In genomic region chr12:81735246-81736070, GRCm38 (mm10) we compare ENCODE assay signal across 25 mouse cellular contexts. TPM values are rescaled to one million over a fixed set of nuclear protein-coding genes. Genes with fewer than 3 reads are reported as not detected.
DNase-seq lines count a peak whose midpoint lies in the region; ATAC-seq and TF ChIP-seq lines count a peak whose summit lies in the region.
"Had no signal": no experiment of that assay in that cellular context is flagged by ENCODE, and none has a peak within 500 bp of the region (broad histone marks: within the 10 kb centered on the region; RNA-seq: fewer than 3 reads in every experiment).

No protein-coding gene starts in this region.

- ATAC-seq in frontal cortex, adult (ENCODE audit: low TSS enrichment), result peak; percentile 82
- ATAC-seq: forebrain, embryonic 13.5 days; inflammation-experienced regulatory T-cells, adult 6 months had no signal

- intact Hi-C loops in left cerebral cortex, adult 2 months (cut with DNase I), result loop anchor here (1.0 to 2.0 kb wide), 2 partner anchors 41 to 53 kb away; no protein-coding TSS in a partner anchor
- intact Hi-C loops in left cerebral cortex, postnatal 4 days (cut with DNase I), result loop anchor here (5.0 kb wide), 1 partner anchor 37 kb away; no protein-coding TSS in a partner anchor
- intact Hi-C loops in gastrocnemius, postnatal 36 days (cut with DNase I), result no loop called here

- peak; percentile 31 for TF ChIP-seq CTCF in left cerebral cortex, adult 2 months (IDR thresholded peaks at IDR 0.05)

- DNase-seq in frontal cortex, postnatal 10 days (ENCODE audit: low spot score in 2 of 2), result no peak
- no peak for DNase-seq in left cerebral cortex, adult 2 months (ENCODE audit: extremely low spot score in 1 of 2, low spot score in 2 of 2)
- DNase-seq in left cerebral cortex, postnatal 4 days, result no peak
- DNase-seq in right cerebral cortex, adult 18-20 months, result peak; percentile 43
- DNase-seq in right cerebral cortex, postnatal 25 days, result no peak
- DNase-seq in gastrocnemius, postnatal 36 days, result no peak
- no peak for DNase-seq in kidney, postnatal 25 days
- DNase-seq: adrenal gland, postnatal 36 days; cerebellum, adult 2 months; cerebellum, postnatal 36 days; gastrocnemius, adult 2 months; kidney, adult 9 months; kidney, postnatal 4 days; layer of hippocampus, postnatal 36 days; liver, embryonic 13.5 days; thymus, adult 18-20 months; thymus, postnatal 4 days had no signal

- H3K27ac ChIP-seq in left cerebral cortex, adult 2 months, result peak overlapping the region; percentile 58
- H3K27ac ChIP-seq: forebrain, embryonic 13.5 days; gastrocnemius, adult 2 months; hindbrain, embryonic 13.5 days; limb, embryonic 12.5 days; liver, embryonic 13.5 days; lung, embryonic 15.5 days; stomach, embryonic 15.5 days had no signal

- no peak overlapping the region for H3K4me3 ChIP-seq in left cerebral cortex, adult 2 months
- H3K4me3 ChIP-seq: forebrain, embryonic 13.5 days; gastrocnemius, adult 2 months; hindbrain, embryonic 13.5 days; limb, embryonic 12.5 days; liver, embryonic 13.5 days; lung, embryonic 15.5 days; stomach, embryonic 15.5 days had no signal

RNA-seq across cellular contexts. Expression of gene Map3k9, which starts 45.5 kb away (rescaled TPM):
- 10 to 100 TPM; 63.3 to 68.9 TPM for total RNA-seq in left cerebral cortex, adult 2 months (2021)
- 10 to 100 TPM; 86.1 to 90.5 TPM for total RNA-seq in left cerebral cortex, postnatal 4 days (2021)
- under 1 TPM; 0.07 to 0.10 TPM for total RNA-seq in gastrocnemius, postnatal 36 days (2021)
- total RNA-seq: MEL had no signal

Comparison
In these comparisons a context has a peak if more than half of its experiments do, and no peak if none do; other contexts are left out.
1. RNA of gene Map3k9, which starts 45.5 kb away (total RNA-seq): 86.1 to 90.5 TPM in left cerebral cortex, postnatal 4 days and 63.3 to 68.9 TPM in left cerebral cortex, adult 2 months; 0.07 to 0.10 TPM in gastrocnemius, postnatal 36 days; every median in the first group is over 10 times any median in the second.